Mouse (Mus musculus): Measurements from ENCODE around the gene Trit1.

The Trit1 gene

GRCm38 (mm10) chr4:123043858-123044257 is 27.5 kb downstream of the Trit1 start:
- no peak for ATAC-seq (ENCODE audit: insufficient number of reproducible peaks, low FRiP score, low TSS enrichment)

- no peak for ATAC-seq (ENCODE audit: insufficient number of reproducible peaks, low FRiP score, low TSS enrichment)
These were observed 28.4 kb downstream of the Trit1 start for GRCm38 (mm10) chr4:123044842-123045241.

GRCm38 (mm10) chr4:123046300-123046699 is 29.9 kb downstream of the Trit1 start:
- no peak for ATAC-seq (ENCODE audit: insufficient number of reproducible peaks, low FRiP score, low TSS enrichment)

- no peak for ATAC-seq (ENCODE audit: insufficient number of reproducible peaks, low FRiP score, low TSS enrichment)
These were observed 34.3 kb downstream of the Trit1 start for GRCm38 (mm10) chr4:123050681-123051211.

- peak; percentile 94 for ATAC-seq (ENCODE audit: insufficient number of reproducible peaks, low FRiP score, low TSS enrichment)
These were observed 36.8 kb downstream of the Trit1 start for GRCm38 (mm10) chr4:123053179-123053578.

GRCm38 (mm10) chr4:123054172-123054790 is 37.9 kb downstream of the Trit1 start:
- no peak for ATAC-seq (ENCODE audit: insufficient number of reproducible peaks, low FRiP score, low TSS enrichment)

- no peak for ATAC-seq (ENCODE audit: insufficient number of reproducible peaks, low FRiP score, low TSS enrichment)
These were observed 40.2 kb downstream of the Trit1 start for GRCm38 (mm10) chr4:123056560-123057109.

GRCm38 (mm10) chr4:123057957-123058356 is 41.6 kb downstream of the Trit1 start:
- ATAC-seq (ENCODE audit: insufficient number of reproducible peaks, low FRiP score, low TSS enrichment): no peak

- ATAC-seq (ENCODE audit: insufficient number of reproducible peaks, low FRiP score, low TSS enrichment): no peak
These were observed 45.3 kb downstream of the Trit1 start for GRCm38 (mm10) chr4:123061744-123062143.

GRCm38 (mm10) chr4:123068646-123069045 is 52.2 kb downstream of the Trit1 start:
- ATAC-seq (ENCODE audit: insufficient number of reproducible peaks, low FRiP score, low TSS enrichment): no peak

- no peak for ATAC-seq (ENCODE audit: insufficient number of reproducible peaks, low FRiP score, low TSS enrichment)
These were observed 55.0 kb downstream of the Trit1 start for GRCm38 (mm10) chr4:123071266-123071966.

- no peak for ATAC-seq (ENCODE audit: insufficient number of reproducible peaks, low FRiP score, low TSS enrichment)
These were observed 60.5 kb downstream of the Trit1 start for GRCm38 (mm10) chr4:123076928-123077327.

GRCm38 (mm10) chr4:123078231-123078630 is 61.8 kb downstream of the Trit1 start:
- no peak for ATAC-seq (ENCODE audit: insufficient number of reproducible peaks, low FRiP score, low TSS enrichment)

- no peak for ATAC-seq (ENCODE audit: insufficient number of reproducible peaks, low FRiP score, low TSS enrichment)
These were observed 64.4 kb downstream of the Trit1 start for GRCm38 (mm10) chr4:123080791-123081190.

- ATAC-seq (ENCODE audit: insufficient number of reproducible peaks, low FRiP score, low TSS enrichment): peak; percentile 72; the same call in 1 of the 2 replicates
These were observed 66.1 kb downstream of the Trit1 start for GRCm38 (mm10) chr4:123082283-123083163.

- ATAC-seq (ENCODE audit: insufficient number of reproducible peaks, low FRiP score, low TSS enrichment): no peak
These were observed 67.0 kb downstream of the Trit1 start for GRCm38 (mm10) chr4:123083323-123083902.

GRCm38 (mm10) chr4:123085290-123085689 is 68.9 kb downstream of the Trit1 start:
- ATAC-seq (ENCODE audit: insufficient number of reproducible peaks, low FRiP score, low TSS enrichment): no peak

GRCm38 (mm10) chr4:123086381-123086780 is 70.0 kb downstream of the Trit1 start:
- no peak for ATAC-seq (ENCODE audit: insufficient number of reproducible peaks, low FRiP score, low TSS enrichment)

GRCm38 (mm10) chr4:123092621-123093020 is 76.2 kb downstream of the Trit1 start:
- ATAC-seq (ENCODE audit: insufficient number of reproducible peaks, low FRiP score, low TSS enrichment): no peak

Data from cerebellum, adult (tissue).